Mouse (Mus musculus) hematopoietic stem cell, adult 5-6 weeks (primary cell): ENCODE results near the gene Kcnmb4. TPM values are rescaled to one million over a fixed set of nuclear protein-coding genes. Genes with fewer than 3 reads are reported as not detected.

Experiments
- ATAC-seq, 2 experiments: fragments of 125-278 bp in 1 of 2; replicated peaks in 1 of 2; 2 replicates each; pipeline ENCODE4 v1.8.0; 2016 to 2017; ENCODE audit warnings: inconsistent platforms in 2 of 2, mild to moderate bottlenecking in 2 of 2, moderate number of reproducible peaks in 2 of 2, low read depth in 1 of 2, moderate TSS enrichment in 1 of 2; ENCODE audit not compliant: low FRiP score in 2 of 2, poor library complexity in 2 of 2, severe bottlenecking in 2 of 2, insufficient read depth in 1 of 2, low TSS enrichment in 1 of 2
- total RNA-seq: library from RNA; stranded (forward); fragments of 172-1452, 232-1000 nt; gene quantifications from 2 replicates; pipeline ENCODE4 v1.2.3, GENCODE M21; 2017

Kcnmb4 gene
- total RNA-seq, 1 experiment from 2014 or later: not detected

DNA sequence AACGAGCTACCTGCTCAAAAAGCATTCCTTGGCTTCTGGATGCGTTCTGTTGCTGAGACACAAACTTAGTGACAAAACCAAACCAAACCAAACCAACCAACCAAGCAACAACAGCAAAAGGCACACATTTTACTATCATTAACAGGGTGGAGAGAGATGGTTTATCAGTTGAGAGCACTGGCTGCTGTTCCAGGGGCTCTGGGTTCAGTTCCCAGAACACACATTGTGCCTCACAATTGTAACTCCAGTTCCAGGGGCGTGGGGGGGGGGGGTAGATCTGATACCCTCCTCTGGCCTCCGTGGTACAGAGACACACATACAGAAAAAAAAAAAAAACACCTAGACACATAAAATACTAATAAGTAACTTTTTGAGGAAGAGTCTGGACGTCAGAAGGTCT is 5.6 kb downstream of the Kcnmb4 start:
- no peak for ATAC-seq

DNA sequence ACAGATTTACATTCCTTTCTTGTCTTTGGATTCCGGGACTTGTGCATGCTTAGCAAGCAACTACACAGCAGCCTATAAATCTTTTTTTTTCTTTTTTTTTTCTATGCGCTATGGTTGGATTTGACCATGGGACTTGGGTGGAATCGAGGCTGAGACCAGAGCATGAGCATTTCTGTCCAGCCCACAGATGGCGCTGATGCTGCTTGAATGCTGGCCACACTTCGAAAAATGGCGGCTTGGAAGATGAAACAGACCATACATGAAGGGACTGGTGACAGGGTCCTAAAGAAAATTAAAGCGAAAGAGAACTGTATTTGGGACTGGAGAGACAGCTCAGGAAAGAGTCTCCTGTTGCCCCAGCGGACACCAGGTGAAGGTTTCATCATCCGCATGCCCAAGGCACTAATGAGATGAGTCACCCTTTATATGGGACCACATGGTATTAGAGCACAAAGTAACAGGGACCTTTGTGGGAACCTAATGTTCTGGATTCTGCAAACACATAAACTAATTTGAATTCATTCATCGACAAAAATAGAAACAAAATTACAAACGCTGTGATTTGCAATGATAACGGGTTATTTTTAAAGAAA is 9.8 kb downstream of the Kcnmb4 start:
- ATAC-seq: no peak

DNA sequence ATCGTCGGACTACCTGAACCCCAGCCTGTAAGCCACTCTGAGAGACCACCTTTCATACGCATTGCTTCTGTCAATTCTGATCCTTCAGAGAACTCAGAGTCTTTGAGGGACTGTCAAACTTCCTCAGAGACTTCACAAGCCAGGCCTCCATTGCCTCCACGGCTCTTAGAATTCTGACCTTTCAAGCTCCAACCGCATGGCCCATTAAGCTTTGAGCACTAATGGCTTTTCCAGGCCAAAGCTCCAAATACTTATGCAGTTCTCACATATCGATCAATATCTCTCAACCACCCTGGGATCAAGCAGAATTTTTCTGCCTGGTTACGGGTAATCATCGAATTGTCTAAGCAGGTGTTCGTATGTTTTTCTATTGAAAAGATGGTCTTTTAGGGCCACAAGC is 12.2 kb downstream of the Kcnmb4 start:
- ATAC-seq: no peak

DNA sequence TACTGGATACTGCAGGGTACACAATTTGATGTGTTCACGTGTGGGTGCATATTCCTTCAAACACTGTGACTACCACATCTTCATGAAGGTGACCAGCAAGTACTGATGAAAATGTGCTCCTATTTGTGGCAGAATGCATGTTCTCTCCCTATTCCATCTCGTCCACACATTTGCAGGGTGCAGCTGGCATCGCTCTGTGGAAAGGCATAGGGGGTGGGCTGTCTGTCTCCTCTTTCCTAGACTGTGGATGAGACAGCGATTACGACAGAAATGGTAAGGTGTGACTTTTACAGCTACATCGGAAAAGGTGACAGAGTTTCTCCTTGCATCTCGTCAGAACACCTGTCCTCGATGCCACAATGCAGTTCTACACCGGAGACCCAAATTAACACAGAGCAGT is 14.9 kb downstream of the Kcnmb4 start:
- ATAC-seq: no peak

DNA sequence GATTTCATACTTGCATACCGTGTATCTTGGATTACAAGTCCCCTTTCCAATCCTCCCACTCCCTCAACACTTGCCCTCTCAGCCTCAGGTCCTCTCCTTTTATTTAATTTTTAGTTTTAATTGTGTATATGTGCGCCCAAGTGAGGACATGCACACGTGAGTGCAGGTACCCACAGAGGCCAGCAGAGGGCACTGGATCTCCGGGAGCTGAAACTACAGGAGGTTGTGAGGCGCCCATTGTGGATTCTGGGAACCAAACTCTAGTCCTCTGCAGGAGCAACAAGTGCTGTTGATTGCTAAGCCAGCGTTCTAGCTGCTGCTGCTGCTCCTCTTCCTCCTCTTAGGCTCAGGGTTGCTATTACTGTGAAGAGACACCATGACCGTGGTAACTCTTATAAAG is 20.9 kb downstream of the Kcnmb4 start:
- ATAC-seq: no peak

DNA sequence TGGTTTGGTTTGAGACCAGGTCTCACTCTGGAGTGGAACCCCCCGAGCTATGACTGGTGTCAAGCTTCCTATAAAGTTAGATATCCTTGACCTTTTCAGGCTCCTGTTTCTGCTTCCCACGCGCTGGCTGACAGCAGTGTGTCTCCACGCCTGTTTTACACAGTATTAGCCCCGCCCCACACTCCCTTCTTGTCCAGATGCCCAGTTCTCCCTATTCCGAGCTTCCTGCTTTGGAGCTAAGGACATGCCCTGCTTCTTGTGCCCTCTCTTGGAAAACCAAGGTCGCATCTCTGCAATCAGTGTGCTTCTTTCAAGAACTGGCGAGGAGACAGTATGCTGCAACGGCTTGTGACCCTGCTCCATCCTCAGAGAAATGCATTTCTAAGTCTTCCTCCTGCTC is 23.1 kb downstream of the Kcnmb4 start:
- no peak for ATAC-seq

DNA sequence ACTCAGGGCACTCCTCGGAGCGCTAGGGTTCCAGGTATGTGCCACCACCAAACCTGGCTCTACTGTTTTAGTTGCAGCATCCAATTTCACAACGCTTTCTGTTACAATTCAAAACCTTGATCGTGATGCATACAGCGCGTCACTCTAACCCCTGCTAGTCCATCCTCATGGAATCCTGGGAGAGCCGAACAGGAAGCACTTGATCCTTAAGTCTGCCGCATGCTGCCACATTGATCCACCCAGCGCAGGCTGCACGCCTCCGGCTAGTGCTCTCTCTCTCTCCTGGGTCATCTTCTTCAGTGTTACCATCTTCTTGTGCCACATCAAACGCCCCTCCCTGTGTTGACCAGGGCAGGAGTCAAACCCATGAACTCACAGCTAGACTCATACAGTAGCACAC is 25.5 kb downstream of the Kcnmb4 start:
- ATAC-seq: no peak

DNA sequence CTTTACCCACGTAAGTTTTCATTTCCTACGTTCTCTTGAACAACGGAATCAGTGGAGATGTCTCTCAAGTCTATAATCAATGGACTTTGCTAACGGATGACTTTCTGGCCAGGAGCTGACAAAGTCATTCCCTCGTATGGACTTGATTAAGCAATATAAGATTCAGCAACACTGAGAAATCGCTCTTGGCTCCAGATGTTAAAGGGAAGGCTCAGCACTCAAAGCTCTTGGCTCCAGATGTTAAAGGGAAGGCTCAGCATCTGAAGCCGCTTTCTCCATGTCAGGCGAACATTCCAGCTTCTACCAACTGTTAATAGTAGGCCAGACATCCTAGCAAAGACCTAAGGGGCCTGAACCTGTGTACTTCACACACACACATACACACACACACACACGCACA is 26.5 kb downstream of the Kcnmb4 start:
- no peak for ATAC-seq

DNA sequence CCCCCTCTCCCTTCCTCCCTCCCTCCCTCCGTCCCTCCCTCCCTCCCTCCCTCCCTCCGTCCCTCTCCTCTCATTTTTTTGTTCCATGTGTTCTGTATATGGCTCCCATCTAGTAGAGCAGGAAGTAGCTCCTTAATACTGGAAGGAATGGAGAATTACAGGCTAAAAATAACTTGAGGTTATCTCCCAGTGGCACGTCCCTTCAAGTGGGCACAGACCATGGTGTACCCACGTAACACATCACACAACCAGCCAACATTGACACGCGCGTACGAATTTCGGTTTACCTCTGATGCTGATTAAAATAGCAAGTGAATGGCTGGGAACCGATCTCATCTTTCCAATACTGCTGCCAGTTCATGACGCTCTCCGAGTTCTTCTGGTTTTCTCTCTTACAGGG is 27.6 kb downstream of the Kcnmb4 start:
- ATAC-seq: no peak

DNA sequence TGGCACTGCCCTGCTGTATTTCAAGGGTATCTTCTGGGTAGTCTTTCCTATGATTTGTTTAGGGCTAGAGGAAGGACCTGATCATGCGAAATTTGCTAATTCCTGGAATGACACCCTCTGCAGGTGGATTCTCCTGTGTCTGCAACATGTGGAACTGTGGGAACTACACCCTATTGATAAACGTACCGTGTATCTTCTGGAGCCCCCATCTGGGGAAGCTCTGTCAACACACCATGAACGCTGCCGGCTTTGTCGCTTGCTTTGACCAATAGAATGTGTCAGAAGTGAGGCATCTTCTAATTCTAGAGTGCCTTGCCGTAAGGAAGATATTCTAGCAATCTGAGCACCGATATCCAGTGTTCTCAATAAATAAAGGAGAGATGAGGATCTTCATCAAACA is 28.9 kb downstream of the Kcnmb4 start:
- ATAC-seq: no peak

DNA sequence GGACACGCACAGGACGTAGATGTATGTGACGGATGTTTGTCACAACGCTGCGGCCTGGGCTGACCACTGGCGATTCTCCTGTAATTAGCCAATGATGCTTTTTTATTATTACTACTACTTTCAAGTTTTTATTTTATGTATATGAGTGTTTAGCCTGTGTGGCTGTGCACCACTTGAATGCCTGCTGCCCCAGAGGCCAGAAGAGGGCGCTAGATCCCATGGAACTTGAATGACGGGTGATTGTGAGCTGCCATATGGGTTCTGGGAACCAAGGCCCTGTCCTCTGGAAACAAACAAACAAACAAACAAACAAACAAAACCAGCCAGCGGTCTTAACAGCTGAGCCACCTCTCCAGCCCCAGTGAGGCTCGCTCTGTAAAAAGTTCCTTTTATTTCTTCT is 29.3 kb downstream of the Kcnmb4 start:
- no peak for ATAC-seq

DNA sequence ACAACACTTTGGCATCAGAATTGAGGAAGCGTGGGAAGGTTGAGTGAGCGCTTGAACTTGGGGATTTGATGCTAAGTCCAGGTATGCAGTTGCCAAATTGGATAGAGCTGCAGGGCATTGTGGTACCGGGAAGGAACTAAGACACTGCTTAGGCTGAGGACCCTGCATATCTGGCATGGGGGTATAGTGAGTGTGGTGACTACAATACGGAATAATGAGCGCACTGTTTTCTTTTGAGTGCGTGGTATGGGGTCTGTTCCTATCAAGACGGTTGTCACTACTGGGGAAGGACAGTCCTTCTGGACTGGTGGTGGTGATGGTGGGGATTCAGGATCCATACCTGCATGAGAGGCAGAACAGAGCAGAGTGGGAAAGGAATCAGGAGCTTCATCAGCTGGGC is 32.7 kb downstream of the Kcnmb4 start:
- no peak for ATAC-seq

DNA sequence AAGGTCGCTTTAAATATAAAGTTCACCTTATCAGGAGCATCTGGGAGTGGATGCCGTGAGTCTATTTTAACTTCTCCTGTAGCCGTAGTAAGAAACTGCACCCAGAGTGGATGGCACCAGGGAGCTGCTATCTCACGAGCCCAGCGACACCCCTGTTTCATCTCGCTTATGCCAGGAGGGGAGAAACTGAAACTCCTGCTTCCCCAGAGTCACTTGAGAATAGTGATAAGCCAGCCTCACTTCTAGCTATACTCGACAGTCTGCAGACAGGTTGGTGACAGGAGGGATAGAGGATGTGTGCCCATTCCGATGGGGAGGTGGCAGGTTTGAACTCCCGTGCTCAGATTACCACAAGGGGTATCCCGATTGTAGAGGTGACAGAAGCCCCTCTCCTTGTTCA is 33.6 kb downstream of the Kcnmb4 start:
- ATAC-seq: no peak

DNA sequence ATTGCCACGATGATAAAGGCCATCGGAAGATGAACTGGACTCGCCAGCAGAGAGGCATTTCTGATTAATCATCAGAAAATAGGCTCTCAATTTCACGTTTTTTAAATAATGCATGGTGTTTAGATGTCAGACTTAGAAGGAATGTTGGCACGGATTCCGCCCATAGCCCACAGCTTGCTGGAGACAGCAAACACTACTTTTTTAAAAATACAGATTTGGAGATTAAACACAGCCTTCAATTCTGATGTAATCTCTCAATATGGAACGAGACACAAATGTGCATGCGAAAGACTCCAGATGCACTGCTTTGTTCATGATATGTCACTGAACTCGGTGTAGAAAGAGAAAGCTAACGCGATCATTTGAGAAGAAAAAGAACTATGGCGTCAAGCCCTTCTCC is 38.2 kb downstream of the Kcnmb4 start:
- no peak for ATAC-seq

DNA sequence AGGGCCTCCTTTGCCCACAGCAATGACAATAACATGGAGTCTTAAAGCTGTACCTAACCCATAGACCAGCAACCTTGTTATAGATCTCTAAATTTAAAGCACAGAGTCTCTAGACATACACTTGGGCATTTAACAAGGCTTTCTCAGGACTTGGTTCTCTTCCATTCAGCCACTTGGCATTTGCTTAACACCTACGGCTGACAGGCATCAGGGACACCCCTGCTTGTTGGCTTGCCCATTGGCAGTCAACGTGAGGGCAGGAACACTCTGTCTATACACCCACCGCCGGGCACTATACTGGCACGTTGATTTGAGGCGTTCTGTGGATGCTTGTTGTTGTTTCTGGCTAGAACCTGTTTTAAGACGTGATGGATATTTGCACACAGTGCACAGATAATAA is 41.3 kb downstream of the Kcnmb4 start:
- ATAC-seq: no peak

DNA sequence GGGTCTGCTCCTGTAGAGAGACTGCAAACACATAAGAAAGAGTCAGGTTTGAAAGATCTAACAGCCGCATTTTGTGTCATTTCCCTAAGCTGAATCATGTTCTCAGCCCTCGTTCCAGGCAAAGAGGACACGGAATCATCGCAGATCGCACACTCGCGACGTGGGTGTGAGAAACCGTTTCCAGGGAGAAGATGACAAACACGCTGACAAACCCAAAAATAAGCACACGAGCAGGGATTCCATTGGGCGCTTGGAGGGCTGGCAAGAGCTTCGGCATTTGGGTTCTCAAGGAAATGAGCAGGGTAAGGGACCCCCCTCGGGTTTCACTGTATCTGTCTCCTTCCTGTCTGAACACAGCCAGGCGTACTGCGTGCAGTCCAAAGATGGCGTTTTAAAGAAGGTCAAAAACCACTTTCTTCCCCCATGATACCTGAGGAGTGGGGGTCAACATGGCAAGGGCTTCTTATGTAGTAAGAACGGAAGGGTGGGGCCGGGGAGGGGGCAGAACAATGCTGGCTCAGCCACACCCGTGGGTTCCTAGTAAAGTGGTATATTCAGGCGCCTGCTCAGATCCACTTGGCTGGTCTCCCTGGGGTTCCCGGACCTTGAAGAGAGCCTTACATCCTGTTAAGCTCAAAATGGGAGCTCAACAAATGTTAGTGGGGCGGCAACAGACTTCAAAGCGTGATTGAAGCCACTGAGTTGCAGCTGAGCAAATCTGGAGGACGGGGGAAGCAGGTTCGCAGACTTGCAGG is 45.5 kb downstream of the Kcnmb4 start:
- ATAC-seq: no peak

DNA sequence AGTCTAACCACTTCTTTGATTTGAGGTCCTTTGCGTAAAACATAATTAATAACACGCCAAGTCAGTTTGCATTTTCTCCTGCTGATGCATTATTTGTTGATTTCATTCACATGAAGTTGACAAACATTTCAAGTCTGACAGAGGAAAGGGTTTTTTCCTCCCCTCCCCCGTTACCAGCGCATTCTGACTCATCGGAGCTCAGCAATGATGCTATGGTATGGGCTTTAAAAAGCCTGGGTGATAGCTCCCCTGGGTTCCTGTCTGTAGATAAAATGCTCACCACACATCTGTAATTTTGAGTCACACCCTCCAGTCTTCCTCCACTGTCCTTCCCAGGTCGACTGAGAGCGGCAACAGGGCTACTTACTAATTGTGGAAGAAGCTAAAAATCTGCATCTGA is 47.5 kb downstream of the Kcnmb4 start:
- no peak for ATAC-seq

DNA sequence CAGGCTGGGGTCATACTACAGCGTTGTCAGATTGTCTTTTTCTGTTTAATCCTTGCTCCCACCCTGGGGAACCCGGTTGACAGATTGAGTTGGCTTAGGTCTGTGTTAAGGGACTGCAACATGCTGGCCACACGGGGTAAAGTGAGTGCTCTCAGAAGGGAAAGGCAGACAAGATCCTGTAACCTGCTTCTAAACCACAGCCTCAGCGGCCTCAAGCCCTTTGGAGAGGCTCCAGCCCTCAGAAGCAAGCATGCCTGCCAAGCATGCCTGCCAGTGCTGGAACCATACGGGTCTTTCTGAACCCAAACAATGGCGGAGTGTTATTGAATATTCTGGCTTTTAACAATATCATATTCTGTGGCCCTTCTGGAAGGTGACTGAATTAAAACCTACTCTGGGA is 48.8 kb downstream of the Kcnmb4 start:
- ATAC-seq: no peak

DNA sequence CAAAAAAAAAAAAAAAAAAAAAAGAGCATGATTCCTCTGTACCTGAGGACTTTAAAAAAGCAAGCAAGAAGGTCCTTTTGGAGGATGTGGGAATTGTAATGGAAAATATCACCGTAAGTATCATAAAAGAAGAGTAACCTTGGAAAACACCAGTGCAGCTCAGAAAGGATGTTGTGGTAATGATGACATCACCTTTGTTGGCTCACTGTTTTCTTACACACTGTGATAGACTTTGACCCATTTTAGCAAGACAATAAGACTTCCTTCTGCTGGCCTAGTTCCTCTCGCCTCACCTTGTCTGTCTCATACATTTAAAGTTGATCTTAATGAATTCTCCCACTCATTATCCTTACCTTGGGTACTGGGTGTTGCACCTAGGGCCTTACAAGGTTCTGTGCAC is 51.1 kb downstream of the Kcnmb4 start:
- ATAC-seq: no peak
